ENCODE assay signal across 16 mouse cellular contexts in genomic region chr8:118416811-118417355, GRCm38 (mm10).
DNase-seq lines count a peak whose midpoint lies in the region; TF ChIP-seq lines count a peak whose summit lies in the region.
"Had no signal": no experiment of that assay in that cellular context is flagged by ENCODE, and none has a peak within 500 bp of the region (broad histone marks: within the 10 kb centered on the region; RNA-seq: fewer than 3 reads in every experiment).

No protein-coding gene starts in this region.

- no peaks in the 10 kb centered on the region for H3K79me2 ChIP-seq in myocyte (ENCODE audit: control insufficient read depth, insufficient read depth)

- no peak overlapping the region for H3K4me3 ChIP-seq in myocyte
- H3K4me3 ChIP-seq: embryonic facial prominence, embryonic 12.5 days; heart, embryonic 12.5 days; hindbrain, embryonic 12.5 days had no signal

- no peak for TF ChIP-seq POLR2A in myocyte (IDR thresholded peaks at IDR 0.05; ENCODE audit: insufficient read length, low read depth)

- peak overlapping the region; percentile 27 for H3K4me2 ChIP-seq in myocyte (ENCODE audit: low read depth)
- H3K4me2 ChIP-seq: embryonic facial prominence, embryonic 12.5 days; heart, embryonic 12.5 days; hindbrain, embryonic 12.5 days had no signal

- H3K27me3 ChIP-seq in myocyte (ENCODE audit: control insufficient read depth, insufficient read depth, insufficient read length): no peaks in the 10 kb centered on the region
- H3K27me3 ChIP-seq: CH12.LX; embryonic facial prominence, embryonic 12.5 days; heart, embryonic 12.5 days; hindbrain, embryonic 12.5 days had no signal

- DNase-seq in adrenal gland, postnatal 36 days: peak; percentile 7 to 22
- no peak for DNase-seq in adrenal gland, postnatal 25 days
- peak; percentile 17 for DNase-seq in 3134 (ENCODE audit: extremely low read depth, insufficient read length, low spot score)
- peak; percentile 54 for DNase-seq in 3T3-L1 (ENCODE audit: low read depth, low spot score)
- DNase-seq in thymus, postnatal 25 days: no peak
- DNase-seq: cerebellum, adult 2 months; cerebellum, postnatal 14 days; forebrain, postnatal 0 days; gastrocnemius, postnatal 14 days; heart, postnatal 36 days; kidney, adult 18-20 months had no signal

- H3K36me3 ChIP-seq in myocyte (ENCODE audit: control insufficient read depth, insufficient read depth): no peaks in the 10 kb centered on the region
- H3K36me3 ChIP-seq: embryonic facial prominence, embryonic 12.5 days; heart, embryonic 12.5 days; hindbrain, embryonic 12.5 days had no signal

- H3ac ChIP-seq in myocyte (ENCODE audit: control insufficient read depth, insufficient read length): no peak overlapping the region

TF ChIP-seq in myocyte, 11 proteins besides CTCF, POLR2A, EP300 and RAD21:
- peak in 2 of 3 experiments; percentile 76 to 90 for TF ChIP-seq MYOG (IDR thresholded peaks at IDR 0.05; ENCODE audit: control insufficient read depth in 1 of 3, insufficient read depth in 1 of 3, insufficient read length in 2 of 3, low read depth in 2 of 3)
- no peak for TF ChIP-seq CEBPB (IDR thresholded peaks at IDR 0.05; ENCODE audit: insufficient read depth, poor library complexity, severe bottlenecking)
- TF ChIP-seq E2F4 (IDR thresholded peaks at IDR 0.05; ENCODE audit: insufficient read depth): no peak
- no peak for TF ChIP-seq TCF3 (IDR thresholded peaks at IDR 0.05; ENCODE audit: insufficient read length, low read depth)
- TF ChIP-seq POLR2AphosphoS2 (IDR thresholded peaks at IDR 0.05; ENCODE audit: insufficient read length, low read depth): no peak
- peak; percentile 28 to 79 (median 57) for TF ChIP-seq MYOD1 (IDR thresholded peaks at IDR 0.05; ENCODE audit: control insufficient read depth in 1 of 3, insufficient read length in 2 of 3, low read depth in 2 of 3)
- no peak for TF ChIP-seq REST (IDR thresholded peaks at IDR 0.05; ENCODE audit: insufficient read depth, insufficient read length)

Comparison
In these comparisons a context has a peak if more than half of its experiments do, and no peak if none do; other contexts are left out.
1. DNase-seq: peak in adrenal gland, postnatal 36 days (2 of 2), 3134 (single experiment) and 3T3-L1 (single experiment); none in adrenal gland, postnatal 25 days (single experiment) and thymus, postnatal 25 days (single experiment).